Mouse (Mus musculus) left cerebral cortex, adult 6 months (tissue): ENCODE results near the gene Ncapd3. TPM values are rescaled to one million over a fixed set of nuclear protein-coding genes. Genes with fewer than 3 reads are reported as not detected.

ENCODE experiments used
- long read RNA-seq, 2 experiments: library from polyadenylated mRNA; unstranded; transcript quantifications; one replicate each; pipeline ENCODE4 v2.0.0; 2019 to 2020
- polyA plus RNA-seq: library from polyadenylated mRNA; unstranded; fragments of <200 nt; fragmentation: Nextera tagmentation; gene quantifications from 2 replicates; pipeline ENCODE4 v1.2.3, GENCODE M21; 2021

Gene Ncapd3
- polyA plus RNA-seq = 3.5 and 4.3 TPM in 2 replicates
- long read RNA-seq, experiment 1, full-length matches to known transcripts = 9 of 25 reads
- long read RNA-seq, experiment 1, partial matches to known transcripts = 7 of 25 reads
- long read RNA-seq, experiment 1, other reads (novel, unspliced or antisense) = 9 of 25 reads
- long read RNA-seq, experiment 2, partial matches to known transcripts = 10 of 10 reads
- long read RNA-seq, experiment 2, other reads (novel, unspliced or antisense) = 0 of 10 reads

DNA sequence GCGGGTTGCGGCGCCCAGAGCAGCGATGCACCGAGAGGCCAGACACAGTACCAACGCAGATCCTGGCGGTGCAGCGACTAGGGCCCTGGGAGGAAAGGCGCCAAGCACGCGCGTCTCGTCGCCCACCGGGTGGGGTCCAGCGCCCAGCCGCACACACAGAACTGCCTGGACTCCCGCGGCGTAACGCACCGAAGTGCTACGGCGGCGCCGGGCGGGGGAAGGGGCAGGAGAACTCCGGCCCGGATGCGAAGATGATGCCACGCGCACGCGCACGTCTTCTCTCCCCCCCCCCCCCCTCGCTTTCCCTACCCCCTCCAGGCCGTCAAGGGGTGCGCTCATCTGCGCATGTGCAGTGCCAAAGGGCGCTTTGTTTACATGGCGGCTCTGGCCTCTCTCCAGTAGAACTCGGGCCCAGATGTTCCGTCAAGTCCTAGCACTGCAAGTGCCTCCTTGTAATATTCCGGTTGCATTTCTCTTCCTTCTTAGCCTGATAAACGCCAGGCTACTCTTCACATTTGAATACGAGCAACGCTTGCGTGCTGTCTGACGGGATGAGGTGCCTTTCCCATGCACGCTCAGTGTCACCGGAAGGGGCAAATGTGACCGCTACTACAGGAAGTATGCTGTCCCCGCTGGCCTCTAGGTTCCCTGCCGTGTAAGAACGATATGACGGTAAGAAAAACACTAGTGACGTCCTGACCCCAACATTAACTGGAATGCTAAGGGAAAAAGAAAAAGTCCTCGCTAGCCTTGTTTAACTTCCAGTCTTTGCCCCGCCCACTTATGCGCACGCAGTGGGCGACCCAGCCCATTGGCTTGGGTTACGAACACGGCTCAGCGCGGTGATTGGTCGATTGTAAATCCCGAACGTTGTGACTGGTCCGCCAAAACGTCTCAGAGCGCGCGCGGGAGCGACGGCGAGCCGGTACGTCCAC, at the start of gene Ncapd3, which contains the start of gene Vps26b:
Gene Ncapd3 (plus strand): TSS at position 348 of the 935 bp plus-strand sequence.
Gene Vps26b (minus strand): TSS at position 238 of the 935 bp plus-strand sequence.

DNA sequence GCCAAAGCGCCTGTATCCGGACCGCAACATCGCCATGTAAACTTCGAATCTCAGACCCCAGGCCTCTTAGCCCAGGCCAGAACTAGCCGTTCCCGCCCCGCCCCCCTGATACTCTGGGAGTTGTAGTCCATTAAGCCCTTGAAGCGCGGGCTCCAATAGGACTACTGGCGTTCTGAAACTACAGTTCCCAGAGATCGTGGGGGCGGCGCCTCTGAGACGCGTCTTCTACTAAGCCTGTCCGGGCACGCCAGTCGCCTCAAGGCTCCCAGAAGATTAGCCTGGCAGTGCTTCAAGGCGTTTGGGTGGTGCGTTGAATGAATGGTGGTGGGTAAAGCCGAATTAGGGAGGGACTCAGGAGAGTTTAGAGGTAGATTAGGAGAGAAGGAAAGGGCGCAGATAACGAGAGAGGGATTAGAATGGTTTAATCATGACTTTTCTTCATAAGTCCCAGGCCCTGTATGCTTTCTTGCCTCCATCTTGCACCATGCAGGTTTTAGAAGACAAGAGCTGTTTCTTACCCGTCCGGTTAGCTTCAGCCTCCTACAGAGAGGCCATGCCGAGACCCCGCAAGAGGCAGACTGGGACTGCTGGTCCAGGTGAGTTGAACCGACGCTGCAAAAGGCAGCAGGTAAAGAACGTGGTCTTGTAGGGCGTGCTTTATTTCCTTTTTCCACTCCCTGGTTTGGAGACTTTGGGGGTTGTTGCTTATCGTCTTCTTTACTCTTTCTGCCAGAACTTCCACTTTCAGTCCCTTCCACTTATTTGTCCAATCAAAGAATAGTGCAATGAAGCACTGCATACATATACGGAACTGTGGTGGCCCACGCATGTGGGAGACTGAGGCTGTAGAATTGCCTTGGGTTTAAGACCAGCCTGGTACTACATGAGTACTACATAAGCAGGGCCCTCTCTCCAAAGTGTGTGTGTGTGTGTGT, 30.2 kb upstream of the Ncapd3 start, which contains the start of the genes Acad8 and Thyn1:
Gene Acad8 (minus strand): TSS at position 106 of the 935 bp plus-strand sequence.
Gene Thyn1 (plus strand): TSS at position 250 of the 935 bp plus-strand sequence.

Other genes starting within 250 kb of the Ncapd3 start
- 0.24 and 0.27 TPM in 2 replicates for gene Glb1l2, start 223.7 kb upstream of the Ncapd3 start, polyA plus RNA-seq
- gene Glb1l3, start 169.3 kb upstream of the Ncapd3 start, polyA plus RNA-seq = not detected in 2 replicates
- gene Gm1110, start 107.1 kb upstream of the Ncapd3 start, polyA plus RNA-seq = not detected in 2 replicates
- gene Acad8, start 30.6 kb upstream of the Ncapd3 start, polyA plus RNA-seq = 17.9 and 24.0 TPM in 2 replicates
- 58.8 and 63.5 TPM in 2 replicates for gene Thyn1, start 30.5 kb upstream of the Ncapd3 start, polyA plus RNA-seq
- gene Vps26b, start 110 bp upstream of the Ncapd3 start, polyA plus RNA-seq = 57.5 and 59.6 TPM in 2 replicates
- gene Jam3, start 125.2 kb downstream of the Ncapd3 start, polyA plus RNA-seq = 21.8 and 27.3 TPM in 2 replicates